Mouse (Mus musculus) urinary bladder, postnatal 14 days (tissue): Measurements from ENCODE around the gene Dnase1.
"Not testable (repeated sequence)": the region's sequence is repeated elsewhere in the genome, so short reads cannot be mapped to it uniquely, and the experiment has no call there.

Source experiments
- DNase-seq: peaks from one replicate; pipeline ENCODE4 v3.0.0; 2021; ENCODE audit warnings: low spot score

The Dnase1 gene

DNA sequence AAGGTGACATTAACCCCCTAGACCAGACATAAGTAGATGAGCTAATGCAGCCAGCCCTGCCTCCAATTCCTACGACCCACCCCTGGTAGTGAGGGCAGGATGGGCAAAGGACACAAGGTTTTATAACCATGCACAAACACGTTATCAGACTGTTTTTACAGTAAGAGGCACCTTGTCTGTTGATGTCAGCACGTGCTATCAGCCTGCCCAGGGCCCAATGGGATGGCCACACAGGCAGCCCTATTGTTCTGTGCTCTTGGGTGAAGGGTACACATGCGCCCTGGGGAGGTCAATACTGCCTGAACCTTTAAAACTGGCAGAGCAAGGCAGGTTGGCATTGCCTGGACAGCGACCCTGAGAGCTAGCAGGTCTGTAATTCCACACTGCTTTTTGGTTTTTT is at the start of gene Dnase1:
Gene Dnase1, plus strand, starts transcription at position 136 of the 400 bp plus-strand sequence.
- no peak for DNase-seq

DNA sequence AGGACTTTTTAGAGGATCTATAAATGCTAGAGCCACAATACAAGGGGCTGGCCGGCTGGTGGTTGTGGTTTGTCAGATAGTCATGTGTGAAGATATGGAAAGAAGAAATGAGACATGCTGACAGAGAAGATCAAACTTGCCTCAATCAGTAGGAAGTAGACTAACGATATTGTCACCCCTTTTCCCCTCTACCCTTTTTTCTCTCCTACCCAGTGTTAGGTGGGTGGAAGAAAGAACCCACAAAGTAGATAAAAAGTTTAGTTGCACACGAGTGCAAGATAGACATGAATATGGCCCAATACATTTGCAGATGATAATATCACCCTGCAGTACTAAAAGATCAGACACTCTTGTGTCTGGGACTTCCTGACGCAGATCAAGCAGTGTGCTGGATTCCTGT is 48.3 kb upstream of the Dnase1 start:
- DNase-seq, result no peak

- DNase-seq, result peak; percentile 94
These were observed 33.0 kb upstream of the Dnase1 start, which contains the start of gene Slx4 for GRCm38 (mm10) chr16:4003489-4004398. TSS of gene Slx4 (minus strand) at chr16:4003770.

- no peak for DNase-seq
These were observed 23.7 kb upstream of the Dnase1 start for GRCm38 (mm10) chr16:4012882-4013570.

DNA sequence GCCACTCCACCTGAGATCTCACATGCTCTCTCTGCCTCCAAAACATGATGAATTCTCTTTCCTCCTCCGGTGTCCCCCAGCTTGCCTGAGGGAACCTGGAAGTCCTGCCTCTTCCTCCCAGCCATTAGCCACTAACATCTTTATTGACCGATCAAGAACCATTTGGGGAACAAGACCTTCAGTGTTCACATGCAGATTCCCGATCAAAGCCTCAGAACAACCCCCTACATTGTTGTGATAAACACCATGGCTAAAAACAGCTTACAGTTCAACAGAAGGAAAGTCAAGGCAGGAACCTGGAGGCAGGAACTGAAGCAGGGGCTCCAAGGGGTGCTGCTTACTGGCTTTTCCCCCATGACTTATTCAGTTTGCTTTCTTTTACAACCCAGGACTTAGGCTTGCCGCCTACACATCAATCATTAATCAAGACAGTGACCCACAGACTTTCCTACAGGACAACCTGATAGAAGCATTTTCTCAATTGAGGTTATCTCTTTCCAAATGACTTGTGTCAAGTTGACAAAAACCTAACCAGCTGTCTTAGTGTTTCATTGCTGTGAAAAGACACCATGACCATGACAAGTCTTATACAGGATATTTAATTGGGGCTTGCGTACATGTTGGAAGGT is 22.6 kb upstream of the Dnase1 start:
- DNase-seq, result no peak

DNA sequence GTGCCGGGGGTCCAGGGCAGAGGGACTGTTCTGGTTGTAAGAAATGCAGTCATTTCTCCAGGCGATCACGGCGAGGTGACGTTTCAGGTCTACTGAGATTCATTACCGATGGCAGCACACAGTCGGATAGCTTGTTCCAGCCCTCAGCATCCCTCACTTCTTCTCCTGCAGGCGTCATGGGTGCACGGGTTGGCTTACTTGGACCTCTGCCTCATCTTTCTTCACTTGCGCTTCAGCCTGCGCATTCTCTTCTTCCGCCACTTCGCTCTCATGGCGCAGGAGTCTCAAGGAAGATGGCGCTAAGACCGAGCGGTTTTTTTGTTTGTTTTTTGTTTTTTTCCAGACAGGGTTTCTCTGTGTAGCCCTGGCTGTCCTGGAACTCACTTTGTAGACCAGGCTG is 20.0 kb upstream of the Dnase1 start:
- DNase-seq, result not testable (repeated sequence)

DNA sequence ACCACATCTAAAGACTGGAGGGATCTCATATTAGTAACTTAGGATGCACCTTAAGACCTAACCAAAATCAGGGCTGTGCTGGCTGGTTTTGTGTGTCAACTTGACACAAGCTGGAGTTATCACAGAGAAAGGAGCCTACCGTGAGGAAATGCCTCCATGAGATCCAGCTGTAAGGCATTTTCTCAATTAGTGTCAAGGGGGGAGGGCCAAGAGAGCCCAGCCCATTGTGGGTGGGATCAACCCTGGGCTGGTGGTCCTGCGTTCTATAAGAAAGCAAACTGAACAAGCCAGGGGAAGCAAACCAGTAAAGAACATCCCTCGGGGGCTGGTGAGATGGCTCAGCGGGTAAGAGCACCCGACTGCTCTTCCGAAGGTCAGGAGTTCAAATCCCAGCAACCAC is 19.3 kb upstream of the Dnase1 start:
- DNase-seq, result not testable (repeated sequence)

- no peak for DNase-seq
These were observed 15.5 kb upstream of the Dnase1 start for GRCm38 (mm10) chr16:4021241-4021640.

- DNase-seq, result no peak
These were observed 14.0 kb upstream of the Dnase1 start for GRCm38 (mm10) chr16:4022719-4023118.

DNA sequence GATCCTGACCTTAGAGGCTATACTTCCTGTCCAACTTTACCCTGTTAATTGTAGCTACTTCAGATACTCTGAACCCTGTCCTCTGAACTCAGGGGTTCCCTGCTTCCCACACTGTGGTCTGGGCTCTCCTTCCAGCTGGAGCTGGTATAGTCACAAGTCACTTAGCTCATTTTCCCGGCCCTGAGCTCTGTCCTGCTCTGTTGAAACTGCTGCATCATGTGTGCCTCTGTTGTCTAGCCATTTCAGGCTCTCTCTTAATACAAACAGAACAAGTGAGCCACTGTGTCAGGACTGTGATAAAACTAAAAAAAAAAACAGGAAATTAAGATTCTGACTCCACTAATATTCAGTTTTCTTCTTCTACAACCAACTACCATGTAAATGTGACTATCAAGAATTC is 10.1 kb upstream of the Dnase1 start:
- DNase-seq, result no peak

GRCm38 (mm10) chr16:4027211-4027610 is 9.5 kb upstream of the Dnase1 start:
- no peak for DNase-seq

DNA sequence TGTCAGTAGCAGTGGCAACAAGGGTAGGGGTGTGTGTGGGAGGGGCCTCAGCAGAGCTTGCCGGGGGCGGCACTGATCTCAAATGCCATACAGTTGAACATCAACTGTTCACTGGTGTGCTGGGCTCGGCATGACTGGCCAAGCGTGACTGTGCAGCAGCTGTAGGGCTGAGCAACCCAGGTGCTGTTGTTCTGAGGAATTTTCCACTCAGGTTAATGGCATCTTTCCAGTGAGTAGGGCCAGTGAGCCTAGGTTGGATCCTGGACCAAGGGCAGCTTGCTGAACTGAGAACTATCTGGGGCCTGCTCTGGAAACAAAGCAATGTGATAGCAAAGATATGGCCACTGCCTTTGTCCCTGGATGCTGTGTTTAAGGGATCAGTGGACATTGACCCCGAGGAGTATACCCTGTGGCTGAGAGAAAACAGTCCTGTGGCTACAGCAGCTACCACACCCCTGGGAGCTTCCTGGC is 7.3 kb upstream of the Dnase1 start:
- DNase-seq, result no peak

DNA sequence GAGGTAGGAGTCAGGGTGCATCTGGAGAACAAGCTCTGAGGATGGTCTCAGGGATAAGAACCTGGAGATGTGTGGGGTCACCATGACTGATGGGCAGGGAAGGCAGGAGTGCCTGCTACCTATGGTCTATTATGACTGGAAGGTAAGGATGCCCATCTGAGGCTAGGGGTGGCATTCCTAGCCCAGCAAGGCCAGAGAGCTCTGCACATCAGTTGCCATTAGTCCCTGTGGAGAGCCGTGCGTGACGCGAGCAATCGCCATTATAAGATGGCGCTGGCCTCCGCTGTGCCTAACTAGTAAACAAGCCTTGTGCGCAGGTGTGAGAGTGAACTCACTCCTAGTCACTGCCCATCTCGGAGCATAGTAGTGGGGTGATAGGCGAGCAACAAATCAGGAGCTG is 6.2 kb upstream of the Dnase1 start:
- DNase-seq, result no peak

DNA sequence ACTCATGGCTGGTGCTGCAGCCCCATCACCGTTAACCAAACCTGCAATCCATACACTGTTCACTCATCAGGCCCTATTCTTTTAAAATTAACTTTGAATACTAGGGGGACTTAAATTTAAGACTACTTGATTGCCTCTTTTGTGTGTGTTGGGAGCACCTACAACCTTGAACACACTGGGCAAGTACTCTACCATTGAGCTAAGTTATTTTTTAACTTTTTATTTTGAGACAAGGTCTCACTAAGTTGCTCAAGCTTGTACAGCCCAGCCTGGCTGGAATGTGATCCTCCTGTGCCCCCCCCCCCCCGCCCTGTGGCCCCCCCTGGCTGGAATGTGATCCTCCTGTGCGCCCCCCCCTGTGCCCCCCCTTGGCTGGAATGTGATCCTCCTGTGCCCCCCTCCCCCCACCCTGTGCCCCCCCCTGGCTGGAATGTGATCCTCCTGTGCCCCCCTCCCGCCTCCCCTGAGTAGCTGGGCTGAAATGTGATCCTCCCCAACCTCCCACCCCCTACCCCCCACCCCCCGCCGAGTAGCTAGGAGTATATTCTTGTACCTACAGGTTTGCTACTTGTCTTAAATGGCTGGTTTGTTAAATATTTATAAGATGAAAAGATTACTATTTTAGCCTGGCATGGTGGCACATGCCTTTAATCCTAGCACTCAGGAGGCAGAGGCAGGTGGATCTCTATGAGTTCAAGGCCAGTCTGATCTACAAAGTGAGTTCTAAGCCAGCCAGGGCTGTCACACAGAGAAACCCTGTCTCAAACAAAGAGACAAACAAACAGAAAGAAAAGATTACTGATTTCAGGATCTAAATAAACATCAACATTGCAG is 5.1 kb upstream of the Dnase1 start:
- DNase-seq, result no peak

- DNase-seq, result no peak
These were observed 4.4 kb upstream of the Dnase1 start for GRCm38 (mm10) chr16:4032341-4032748.

DNA sequence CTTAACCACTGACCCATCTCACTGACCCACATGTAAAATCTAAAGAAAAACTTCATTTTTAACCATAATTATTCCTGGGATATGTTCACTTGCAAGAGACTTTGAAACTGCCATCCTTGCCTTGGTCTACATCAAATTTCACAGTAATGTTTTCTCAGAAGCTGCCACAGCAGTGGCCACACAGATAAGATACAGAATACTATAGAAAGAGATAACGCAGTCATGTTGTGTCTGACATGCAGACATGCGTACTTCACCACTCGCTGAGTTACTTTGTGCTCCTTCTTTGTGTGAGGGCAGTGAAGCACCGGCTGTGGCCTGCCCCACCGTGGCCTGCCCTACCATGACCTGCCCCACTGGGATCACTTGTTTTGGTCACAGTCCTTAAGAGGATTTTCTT is 2.8 kb upstream of the Dnase1 start:
- DNase-seq, result no peak

- DNase-seq, result no peak
These were observed 2.3 kb upstream of the Dnase1 start for GRCm38 (mm10) chr16:4034476-4034875.

- DNase-seq, result no peak
These were observed 1.2 kb upstream of the Dnase1 start for GRCm38 (mm10) chr16:4035575-4035974.

DNA sequence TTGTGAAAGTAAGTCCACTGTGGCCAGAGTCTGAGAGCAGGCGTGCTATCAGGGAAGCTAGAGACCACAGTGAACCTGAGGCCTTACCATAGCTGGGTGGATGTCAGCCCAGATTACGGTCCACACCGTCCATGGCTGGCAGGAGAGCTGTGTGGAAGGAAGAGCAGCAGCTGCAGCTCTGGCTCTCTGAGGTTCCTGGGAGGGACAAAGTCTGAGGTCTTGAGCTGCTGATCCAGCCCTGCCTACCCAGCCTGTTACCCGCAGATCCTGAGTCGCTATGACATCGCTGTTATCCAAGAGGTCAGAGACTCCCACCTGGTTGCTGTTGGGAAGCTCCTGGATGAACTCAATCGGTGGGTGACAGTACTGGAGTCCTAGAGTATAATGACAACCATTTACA is 948 bp downstream of the Dnase1 start:
- no peak for DNase-seq

GRCm38 (mm10) chr16:4040206-4040605 is 3.5 kb downstream of the Dnase1 start:
- no peak for DNase-seq

- DNase-seq, result no peak
These were observed 4.9 kb downstream of the Dnase1 start for GRCm38 (mm10) chr16:4041646-4042045.

GRCm38 (mm10) chr16:4044093-4044492 is 7.4 kb downstream of the Dnase1 start:
- no peak for DNase-seq
